In the genomic region with DNA sequence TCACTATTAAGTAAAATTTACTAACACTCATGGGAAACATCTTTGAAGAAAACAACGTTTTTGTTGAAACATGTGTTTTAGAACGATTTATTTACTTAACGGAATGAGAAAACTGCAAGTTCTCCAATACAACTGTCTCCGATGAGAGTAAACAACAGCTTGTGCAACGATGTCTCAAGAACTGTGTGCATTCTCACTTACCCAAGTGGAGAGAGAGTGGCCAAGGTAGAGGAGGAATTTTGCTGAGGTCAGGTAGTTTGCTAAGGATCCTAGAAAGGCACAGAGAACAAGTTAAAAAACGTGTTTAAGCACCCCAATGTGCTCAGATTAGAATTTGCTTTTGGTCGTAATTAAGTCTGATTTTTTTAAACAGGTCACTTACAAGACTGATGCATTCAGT, we compare ENCODE assay signal across 10 mouse cellular contexts. TPM values are rescaled to one million over a fixed set of nuclear protein-coding genes. Genes with fewer than 3 reads are reported as not detected.
DNase-seq lines count a peak whose midpoint lies in the region; ATAC-seq and TF ChIP-seq lines count a peak whose summit lies in the region.
"Had no signal": no experiment of that assay in that cellular context is flagged by ENCODE, and none has a peak within 500 bp of the region (broad histone marks: within the 10 kb centered on the region; RNA-seq: fewer than 3 reads in every experiment).

No protein-coding gene starts in this region.

- 70% methylated on average over 7 of the region's 7 CpGs for WGBS in forebrain, embryonic 10.5 days
- WGBS in forebrain, postnatal 0 days = 63% methylated on average over 7 of the region's 7 CpGs
- 64% methylated on average over 7 of the region's 7 CpGs for WGBS in limb, embryonic 12.5 days
- 70% methylated on average over 7 of the region's 7 CpGs for WGBS in limb, embryonic 10.5 days
- 36% methylated on average over 7 of the region's 7 CpGs for WGBS in intestine, embryonic 16.5 days
- WGBS in midbrain, postnatal 0 days = 74% methylated on average over 7 of the region's 7 CpGs

- no peak for TF ChIP-seq CTCF in forebrain, postnatal 0 days (IDR thresholded peaks at IDR 0.05; ENCODE audit: low read depth)
- no peak for TF ChIP-seq CTCF in midbrain, postnatal 0 days (IDR thresholded peaks at IDR 0.05)

- H3K4me1 ChIP-seq in forebrain, embryonic 10.5 days = peaks cover 15% of the 10 kb centered on the region
- 0 out of 2 replicates have a peak, but pooled peaks cover 3% of the 10 kb centered on the region for H3K4me1 ChIP-seq in forebrain, postnatal 0 days (ENCODE audit: insufficient read depth)
- H3K4me1 ChIP-seq in limb, embryonic 12.5 days (replicated peaks) = no peaks in the 10 kb centered on the region; the same call in 1 of the 2 replicates
- H3K4me1 ChIP-seq in limb, embryonic 10.5 days = peaks cover 6% of the 10 kb centered on the region
- H3K4me1 ChIP-seq in intestine, embryonic 16.5 days (ENCODE audit: control insufficient read depth, insufficient read depth, low read length) = peaks cover 13% of the 10 kb centered on the region
- H3K4me1 ChIP-seq in midbrain, postnatal 0 days (ENCODE audit: insufficient read depth, low read length) = peaks cover 3% of the 10 kb centered on the region; the same call in 1 of the 2 replicates
- H3K4me1 ChIP-seq: embryonic facial prominence, embryonic 12.5 days had no signal

- peak overlapping the region; percentile 71; the same call in 1 of the 2 replicates for H3K4me3 ChIP-seq in forebrain, embryonic 10.5 days
- no peak overlapping the region for H3K4me3 ChIP-seq in forebrain, postnatal 0 days (ENCODE audit: low read depth, low read length)
- peak overlapping the region; percentile 63; the same call in 1 of the 2 replicates for H3K4me3 ChIP-seq in limb, embryonic 12.5 days (replicated peaks)
- no peak overlapping the region for H3K4me3 ChIP-seq in limb, embryonic 10.5 days
- peak overlapping the region; percentile 62 for H3K4me3 ChIP-seq in intestine, embryonic 16.5 days (ENCODE audit: low read length)
- H3K4me3 ChIP-seq in midbrain, postnatal 0 days (ENCODE audit: low read depth, low read length) = peak overlapping the region; percentile 81; the same call in 1 of the 2 replicates

- H3K4me2 ChIP-seq in forebrain, postnatal 0 days (ENCODE audit: low read depth) = no peak overlapping the region
- peak overlapping the region; percentile 93; the same call in 1 of the 2 replicates for H3K4me2 ChIP-seq in limb, embryonic 12.5 days
- H3K4me2 ChIP-seq in intestine, embryonic 16.5 days (ENCODE audit: low read depth, low read length) = peak overlapping the region; percentile 96
- H3K4me2 ChIP-seq in midbrain, postnatal 0 days (ENCODE audit: low read depth, low read length, poor library complexity, severe bottlenecking) = peak overlapping the region; percentile 75

- no peak overlapping the region for H3K9ac ChIP-seq in forebrain, postnatal 0 days
- no peak overlapping the region for H3K9ac ChIP-seq in limb, embryonic 12.5 days (replicated peaks)
- H3K9ac ChIP-seq in intestine, embryonic 16.5 days (ENCODE audit: low read depth, low read length) = no peak overlapping the region
- no peak overlapping the region for H3K9ac ChIP-seq in midbrain, postnatal 0 days (replicated peaks; ENCODE audit: low read length, poor library complexity, severe bottlenecking)

- H3K9me3 ChIP-seq in forebrain, embryonic 10.5 days = no peaks in the 10 kb centered on the region
- no peaks in the 10 kb centered on the region for H3K9me3 ChIP-seq in forebrain, postnatal 0 days (ENCODE audit: low read length)
- H3K9me3 ChIP-seq in limb, embryonic 12.5 days = no peaks in the 10 kb centered on the region
- no peaks in the 10 kb centered on the region for H3K9me3 ChIP-seq in limb, embryonic 10.5 days (replicated peaks)
- H3K9me3 ChIP-seq in intestine, embryonic 16.5 days (ENCODE audit: control insufficient read depth, low read length) = no peaks in the 10 kb centered on the region
- no peaks in the 10 kb centered on the region for H3K9me3 ChIP-seq in midbrain, postnatal 0 days (ENCODE audit: low read length)
- H3K9me3 ChIP-seq: embryonic facial prominence, embryonic 12.5 days had no signal

- no peak overlapping the region for H3K27ac ChIP-seq in forebrain, embryonic 10.5 days
- H3K27ac ChIP-seq in forebrain, postnatal 0 days (ENCODE audit: low read depth, low read length) = no peak overlapping the region
- no peak overlapping the region for H3K27ac ChIP-seq in limb, embryonic 12.5 days
- no peak overlapping the region for H3K27ac ChIP-seq in limb, embryonic 10.5 days
- no peak overlapping the region for H3K27ac ChIP-seq in intestine, embryonic 16.5 days (ENCODE audit: low read length)
- H3K27ac ChIP-seq in midbrain, postnatal 0 days (ENCODE audit: low read depth, low read length) = no peak overlapping the region
- H3K27ac ChIP-seq: embryonic facial prominence, embryonic 12.5 days had no signal

- H3K36me3 ChIP-seq in forebrain, embryonic 10.5 days (replicated peaks) = no peaks in the 10 kb centered on the region
- no peaks in the 10 kb centered on the region for H3K36me3 ChIP-seq in forebrain, postnatal 0 days (ENCODE audit: insufficient read depth)
- H3K36me3 ChIP-seq in limb, embryonic 12.5 days = no peaks in the 10 kb centered on the region
- H3K36me3 ChIP-seq in limb, embryonic 10.5 days = no peaks in the 10 kb centered on the region
- H3K36me3 ChIP-seq in intestine, embryonic 16.5 days (ENCODE audit: control insufficient read depth, insufficient read depth, low read length) = 0 out of 2 replicates have a peak, but pooled peaks cover 3% of the 10 kb centered on the region
- H3K36me3 ChIP-seq in midbrain, postnatal 0 days (ENCODE audit: insufficient read depth, low read length) = no peaks in the 10 kb centered on the region
- H3K36me3 ChIP-seq: embryonic facial prominence, embryonic 12.5 days had no signal

- no peak for DNase-seq in forebrain, embryonic 10.5 days (ENCODE audit: extremely low spot score, low spot score)
- DNase-seq in forebrain, postnatal 0 days = no peak
- DNase-seq in limb, embryonic 10.5 days (ENCODE audit: low spot score) = no peak
- no peak for DNase-seq in midbrain, postnatal 0 days (ENCODE audit: low spot score)
- DNase-seq in embryo, embryonic 10 days (ENCODE audit: low spot score) = no peak
- DNase-seq in Muller cell, postnatal 12 days (ENCODE audit: inconsistent ontology term) = no peak

- peaks cover 44% of the 10 kb centered on the region for H3K27me3 ChIP-seq in forebrain, embryonic 10.5 days (ENCODE audit: poor library complexity, severe bottlenecking)
- H3K27me3 ChIP-seq in forebrain, postnatal 0 days (ENCODE audit: insufficient read depth, low read length) = peaks cover 6% of the 10 kb centered on the region
- H3K27me3 ChIP-seq in limb, embryonic 12.5 days = peaks cover 35% of the 10 kb centered on the region
- peaks cover 38% of the 10 kb centered on the region for H3K27me3 ChIP-seq in limb, embryonic 10.5 days (ENCODE audit: low read depth, poor library complexity, severe bottlenecking)
- no peaks in the 10 kb centered on the region for H3K27me3 ChIP-seq in intestine, embryonic 16.5 days (replicated peaks; ENCODE audit: control insufficient read depth, insufficient read depth, low read length)
- H3K27me3 ChIP-seq in midbrain, postnatal 0 days (ENCODE audit: insufficient read depth, low read length) = no peaks in the 10 kb centered on the region

- no peak for ATAC-seq in forebrain, postnatal 0 days
- no peak for ATAC-seq in limb, embryonic 12.5 days (ENCODE audit: insufficient number of reproducible peaks, insufficient read depth, low FRiP score, low TSS enrichment, low read depth)
- ATAC-seq in intestine, embryonic 16.5 days = no peak
- no peak for ATAC-seq in midbrain, postnatal 0 days (ENCODE audit: low FRiP score)

RNA-seq across cellular contexts. Expression of a gene that starts 1.8 kb away (rescaled TPM):
- 5.7 and 7.0 TPM in 2 replicates for polyA plus RNA-seq in forebrain, embryonic 10.5 days (2016; fragmentation: Nextera tagmentation; extraction: Ambion mirVana)
- 12.3 and 13.9 TPM in 2 replicates for total RNA-seq in forebrain, postnatal 0 days (2014; rRNA removed)
- 23.8 and 28.7 TPM in 2 replicates for polyA plus RNA-seq in forebrain, postnatal 0 days (2015; fragmentation: Nextera tagmentation; extraction: Ambion mirVana)
- polyA plus RNA-seq in limb, embryonic 12.5 days (2016; fragmentation: Nextera tagmentation; extraction: Ambion mirVana) = 10.9 and 12.5 TPM in 2 replicates
- polyA plus RNA-seq in limb, embryonic 10.5 days (2016; fragmentation: Nextera tagmentation; extraction: Ambion mirVana) = 5.0 and 6.6 TPM in 2 replicates
- 205 and 228 TPM in 2 replicates for polyA plus RNA-seq in intestine, embryonic 16.5 days (2015; fragmentation: Nextera tagmentation; extraction: Ambion mirVana)
- total RNA-seq in midbrain, postnatal 0 days (2014; rRNA removed) = 12.9 and 18.5 TPM in 2 replicates
- 23.9 and 24.8 TPM in 2 replicates for polyA plus RNA-seq in midbrain, postnatal 0 days (2015; fragmentation: Nextera tagmentation; extraction: Ambion mirVana)

RNA-seq across cellular contexts. Expression of a gene that starts 34.4 kb away (rescaled TPM):
- polyA plus RNA-seq in forebrain, embryonic 10.5 days (2016; fragmentation: Nextera tagmentation; extraction: Ambion mirVana) = not detected in 2 replicates
- total RNA-seq in forebrain, postnatal 0 days (2014; rRNA removed) = not detected in 2 replicates
- polyA plus RNA-seq in forebrain, postnatal 0 days (2015; fragmentation: Nextera tagmentation; extraction: Ambion mirVana) = not detected in 2 replicates
- polyA plus RNA-seq in limb, embryonic 12.5 days (2016; fragmentation: Nextera tagmentation; extraction: Ambion mirVana) = not detected in 2 replicates
- not detected in 2 replicates for polyA plus RNA-seq in limb, embryonic 10.5 days (2016; fragmentation: Nextera tagmentation; extraction: Ambion mirVana)
- not detected in 2 replicates for polyA plus RNA-seq in intestine, embryonic 16.5 days (2015; fragmentation: Nextera tagmentation; extraction: Ambion mirVana)
- not detected in 2 replicates for total RNA-seq in midbrain, postnatal 0 days (2014; rRNA removed)
- polyA plus RNA-seq in midbrain, postnatal 0 days (2015; fragmentation: Nextera tagmentation; extraction: Ambion mirVana) = not detected in 2 replicates
- polyA plus RNA-seq: embryonic facial prominence, embryonic 12.5 days; large intestine, adult 2 months had no signal

Comparison
In these comparisons a context has a peak if more than half of its experiments do, and no peak if none do; other contexts are left out.
1. H3K4me3 ChIP-seq: peak in forebrain, embryonic 10.5 days (single experiment), limb, embryonic 12.5 days (single experiment), intestine, embryonic 16.5 days (single experiment) and midbrain, postnatal 0 days (single experiment); none in forebrain, postnatal 0 days (single experiment) and limb, embryonic 10.5 days (single experiment).